Mouse (Mus musculus) liver, embryonic 13.5 days (tissue): ENCODE data around the gene Farp2. TPM values are rescaled to one million over a fixed set of nuclear protein-coding genes. Genes with fewer than 3 reads are reported as not detected.
A peak's percentile ranks its signal among the peaks of the same experiment; 100 is the strongest.
"Not testable (repeated sequence)": the region's sequence is repeated elsewhere in the genome, so short reads cannot be mapped to it uniquely, and the experiment has no call there.

Experiments used
- ATAC-seq: fragments of 200-750 bp; cut with Nextera tagmentation; 2 replicates; pipeline ENCODE4 v1.8.0; 2017; ENCODE audit warnings: low read depth, mild to moderate bottlenecking, moderate number of reproducible peaks, moderate library complexity
- DNase-seq: peaks from one replicate; pipeline ENCODE4 v3.0.0; 2022
- H3K27ac ChIP-seq: fragments of 300-500 bp; sonication (generic); 2 replicates; pipeline ENCODE4 v1.5.1; 2015; ENCODE audit warnings: moderate library complexity, mild to moderate bottlenecking, inconsistent platforms
- H3K27me3 ChIP-seq: fragments of 300-500 bp; sonication (generic); 2 replicates; pipeline ENCODE4 v1.6.1; 2015; ENCODE audit warnings: mild to moderate bottlenecking, inconsistent platforms
- H3K36me3 ChIP-seq: fragments of 300-500 bp; sonication (generic); 2 replicates; pipeline ENCODE4 v1.6.1; 2015; ENCODE audit warnings: mild to moderate bottlenecking, inconsistent platforms
- H3K4me1 ChIP-seq: fragments of 300-500 bp; sonication (generic); replicated peaks from 2 replicates; pipeline ENCODE4 v1.6.1; 2015; ENCODE audit warnings: inconsistent platforms
- H3K4me2 ChIP-seq: fragments of 300-500 bp; sonication (generic); 2 replicates; pipeline ENCODE4 v1.6.1; 2015; ENCODE audit warnings: inconsistent platforms, mild to moderate bottlenecking, moderate library complexity
- H3K4me3 ChIP-seq: fragments of 300-500 bp; sonication (generic); replicated peaks from 2 replicates; pipeline ENCODE4 v1.5.1; 2015; ENCODE audit warnings: mild to moderate bottlenecking, inconsistent platforms
- H3K9ac ChIP-seq: fragments of 300-500 bp; sonication (generic); 2 replicates; pipeline ENCODE4 v1.6.1; 2015; ENCODE audit warnings: mild to moderate bottlenecking, inconsistent platforms
- H3K9me3 ChIP-seq: fragments of 300-500 bp; sonication (generic); replicated peaks from 2 replicates; pipeline ENCODE4 v1.6.1; 2016; ENCODE audit warnings: inconsistent platforms
- WGBS: fragments of 180-500 bp; shearing (Covaris S2); methylation state at CpG from one replicate; pipeline ENCODE4 v1.1.7; 2015; ENCODE audit not compliant: insufficient replicate concordance; 5-methylcytosine and 5-hydroxymethylcytosine counted together
- polyA plus RNA-seq: library from polyadenylated mRNA; unstranded; fragments of >200 nt; fragmentation: Nextera tagmentation; extraction: Ambion mirVana; gene quantifications from 2 replicates; pipeline ENCODE4 v1.2.1, GENCODE M21; 2015

Gene Farp2
- polyA plus RNA-seq, 1 experiment from 2014 or later, result 0.77 TPM

GRCm38 (mm10) chr1:93506944-93507676 lies 4.8 kb upstream of the Farp2 start:
- no peak for ATAC-seq
- H3K4me3 ChIP-seq, result no peak overlapping the region
- H3K9ac ChIP-seq, result no peak overlapping the region
- no peak overlapping the region for H3K4me2 ChIP-seq
- DNase-seq, result no peak
- no peaks in the 10 kb centered on the region for H3K27me3 ChIP-seq
- no peak overlapping the region for H3K27ac ChIP-seq
- H3K4me1 ChIP-seq, result peaks cover 14% of the 10 kb centered on the region
- peaks cover 56% of the 10 kb centered on the region for H3K36me3 ChIP-seq
- 49% methylated on average over 10 of the region's 10 CpGs for WGBS
- H3K9me3 ChIP-seq, result no peaks in the 10 kb centered on the region

DNA sequence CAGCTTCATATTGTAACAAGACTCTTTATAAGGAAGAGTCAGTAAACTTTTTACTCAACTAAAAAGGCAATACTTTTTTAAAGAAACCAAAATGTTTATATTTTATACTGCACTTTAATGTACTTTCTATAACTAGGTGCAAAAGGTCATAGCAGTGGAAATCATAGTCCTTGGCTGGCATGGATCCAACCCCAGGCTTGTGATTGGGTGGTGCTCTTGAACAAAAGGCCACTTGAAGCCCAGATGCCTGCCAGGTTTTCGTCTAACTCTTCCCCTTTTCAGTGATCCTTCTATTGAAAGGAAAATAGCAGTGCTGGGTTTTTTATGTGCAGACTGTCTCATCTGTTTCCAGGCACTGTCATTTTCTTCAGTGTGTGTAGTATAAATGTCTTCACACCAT lies 3.3 kb upstream of the Farp2 start:
- H3K4me3 ChIP-seq, DNase-seq, H3K27me3 ChIP-seq, H3K4me2 ChIP-seq, H3K27ac ChIP-seq, ATAC-seq, H3K9ac ChIP-seq, H3K9me3 ChIP-seq: not testable (repeated sequence)
- 36% methylated on average over 1 of the region's 1 CpGs for WGBS
- peaks cover 45% of the 10 kb centered on the region for H3K36me3 ChIP-seq
- H3K4me1 ChIP-seq, result peaks cover 23% of the 10 kb centered on the region

- ATAC-seq (peak; percentile 6; the same call in 1 of the 2 replicates), DNase-seq (no peak)
- Histone ChIP-seq H3K36me3 (peaks cover 17% of the 10 kb centered on the region), H3K9me3 (no peaks in the 10 kb centered on the region), H3K9ac (peak overlapping the region; percentile 79), H3K4me3 (peak overlapping the region; percentile 72), H3K4me1 (peaks cover 23% of the 10 kb centered on the region), H3K4me2 (peak overlapping the region; percentile 98), H3K27ac (peak overlapping the region; percentile 29; the same call in 1 of the 2 replicates), H3K27me3 (peaks cover 4% of the 10 kb centered on the region)
- WGBS, result 10% methylated on average over 15 of the region's 15 CpGs
Observed at GRCm38 (mm10) chr1:93512351-93512690, 442 bp downstream of the Farp2 start.

DNA sequence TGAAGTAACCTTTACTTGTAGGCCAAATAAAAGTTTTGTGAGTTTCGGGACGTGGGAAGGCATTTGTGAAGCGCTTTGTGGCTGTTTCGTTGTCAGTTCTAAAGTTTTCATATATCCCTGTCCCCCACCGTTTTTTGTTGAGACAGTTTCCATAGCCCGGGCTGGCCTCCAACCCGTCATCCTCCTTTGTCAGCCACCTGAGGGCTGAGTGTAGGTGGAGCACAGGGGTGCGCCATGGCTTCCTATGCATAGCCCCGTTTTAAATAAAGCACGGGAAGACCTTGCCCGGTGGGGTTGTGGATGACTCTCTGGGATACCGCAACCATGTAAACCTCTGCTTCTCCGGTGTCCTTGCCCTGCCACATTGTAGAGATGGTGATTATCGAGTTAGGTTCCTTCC lies 1.3 kb downstream of the Farp2 start:
- Histone ChIP-seq H3K27me3 (peaks cover 4% of the 10 kb centered on the region), H3K4me2 (no peak overlapping the region), H3K4me3 (no peak overlapping the region), H3K4me1 (peaks cover 23% of the 10 kb centered on the region), H3K27ac (no peak overlapping the region), H3K36me3 (peaks cover 10% of the 10 kb centered on the region), H3K9me3 (no peaks in the 10 kb centered on the region), H3K9ac (no peak overlapping the region)
- WGBS, result 80% methylated on average over 14 of the region's 14 CpGs
- ATAC-seq (no peak), DNase-seq (no peak)

GRCm38 (mm10) chr1:93521491-93521890 lies 9.6 kb downstream of the Farp2 start:
- H3K27me3 ChIP-seq, result no peaks in the 10 kb centered on the region
- DNase-seq (no peak), ATAC-seq (no peak)
- H3K4me2 ChIP-seq, result no peak overlapping the region
- no peak overlapping the region for H3K4me3 ChIP-seq
- H3K27ac ChIP-seq, result no peak overlapping the region
- no peaks in the 10 kb centered on the region for H3K4me1 ChIP-seq
- H3K9me3 ChIP-seq, result no peaks in the 10 kb centered on the region
- H3K36me3 ChIP-seq, result no peaks in the 10 kb centered on the region
- H3K9ac ChIP-seq, result no peak overlapping the region
- WGBS, result 58% methylated on average over 2 of the region's 2 CpGs

GRCm38 (mm10) chr1:93522325-93522724 lies 10.4 kb downstream of the Farp2 start:
- ATAC-seq (no peak), DNase-seq (no peak)
- Histone ChIP-seq H3K9me3 (no peaks in the 10 kb centered on the region), H3K4me1 (no peaks in the 10 kb centered on the region), H3K9ac (no peak overlapping the region), H3K4me3 (no peak overlapping the region), H3K4me2 (no peak overlapping the region), H3K36me3 (no peaks in the 10 kb centered on the region), H3K27me3 (no peaks in the 10 kb centered on the region), H3K27ac (no peak overlapping the region)
- WGBS, result 69% methylated on average over 1 of the region's 1 CpGs

- DNase-seq (no peak), ATAC-seq (no peak)
- Histone ChIP-seq H3K9ac (no peak overlapping the region), H3K4me3 (no peak overlapping the region), H3K4me2 (no peak overlapping the region), H3K4me1 (no peaks in the 10 kb centered on the region), H3K27me3 (no peaks in the 10 kb centered on the region), H3K27ac (no peak overlapping the region), H3K9me3 (no peaks in the 10 kb centered on the region), H3K36me3 (no peaks in the 10 kb centered on the region)
- 71% methylated on average over 6 of the region's 6 CpGs for WGBS
Observed at GRCm38 (mm10) chr1:93529801-93530200, 17.9 kb downstream of the Farp2 start.

DNA sequence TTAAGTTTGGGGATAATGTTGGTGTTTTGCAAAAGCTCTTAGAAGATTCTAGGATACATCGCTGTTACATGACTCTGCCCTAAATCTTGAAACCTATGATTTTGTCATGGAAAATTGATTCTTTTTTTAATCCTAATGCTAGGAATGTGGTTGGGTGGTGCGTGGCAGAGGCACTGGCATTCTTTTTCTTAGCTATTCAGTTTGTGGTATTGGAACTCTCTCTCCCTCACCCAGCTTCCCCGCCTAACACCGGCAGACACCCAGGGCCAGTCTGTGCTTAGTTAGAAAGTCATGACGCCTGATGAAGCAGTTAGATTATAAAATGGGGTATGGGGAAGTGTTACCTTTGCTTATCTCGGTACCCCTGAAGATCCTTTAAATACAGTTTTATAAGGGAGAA lies 25.3 kb downstream of the Farp2 start:
- 76% methylated on average over 6 of the region's 6 CpGs for WGBS
- Histone ChIP-seq H3K36me3 (no peaks in the 10 kb centered on the region; the same call in 1 of the 2 replicates), H3K9me3 (no peaks in the 10 kb centered on the region), H3K4me3 (no peak overlapping the region), H3K27me3 (no peaks in the 10 kb centered on the region), H3K9ac (no peak overlapping the region), H3K27ac (no peak overlapping the region), H3K4me2 (no peak overlapping the region), H3K4me1 (no peaks in the 10 kb centered on the region)
- ATAC-seq, result no peak
- DNase-seq, result no peak

DNA sequence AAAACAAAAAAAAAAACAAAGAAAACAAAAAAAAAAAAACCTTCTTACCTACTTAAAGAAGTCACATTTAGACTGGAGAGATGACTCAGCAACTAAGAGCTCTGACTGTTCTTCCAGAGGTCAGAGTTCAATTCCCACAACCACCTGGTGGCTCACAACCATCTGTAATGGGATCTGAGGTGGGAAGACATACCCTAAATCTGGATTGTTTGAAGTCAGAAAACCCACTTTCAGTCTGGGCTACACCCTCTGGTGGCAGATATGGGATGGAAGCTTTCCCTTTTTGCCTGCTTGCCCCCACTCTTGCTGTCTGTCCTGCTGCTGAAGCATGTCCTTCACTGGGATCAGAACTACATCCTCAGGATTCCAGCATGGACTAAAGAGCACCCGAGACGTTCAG lies 31.3 kb downstream of the Farp2 start:
- Histone ChIP-seq H3K27ac (no peak overlapping the region), H3K4me1 (no peaks in the 10 kb centered on the region), H3K4me2 (no peak overlapping the region), H3K9me3 (no peaks in the 10 kb centered on the region), H3K9ac (no peak overlapping the region), H3K27me3 (no peaks in the 10 kb centered on the region), H3K36me3 (no peaks in the 10 kb centered on the region), H3K4me3 (no peak overlapping the region)
- WGBS, result 66% methylated on average over 2 of the region's 2 CpGs
- DNase-seq (no peak), ATAC-seq (no peak)

- no peak overlapping the region for H3K4me3 ChIP-seq
- DNase-seq, result no peak
- WGBS, result 57% methylated on average over 1 of the region's 1 CpGs
- no peaks in the 10 kb centered on the region for H3K27me3 ChIP-seq
- H3K4me2 ChIP-seq, result no peak overlapping the region
- no peaks in the 10 kb centered on the region for H3K4me1 ChIP-seq
- ATAC-seq, result no peak
- no peaks in the 10 kb centered on the region for H3K36me3 ChIP-seq
- H3K9me3 ChIP-seq, result no peaks in the 10 kb centered on the region
- no peak overlapping the region for H3K9ac ChIP-seq
- H3K27ac ChIP-seq, result no peak overlapping the region
Observed at GRCm38 (mm10) chr1:93547286-93547685, 35.4 kb downstream of the Farp2 start.

GRCm38 (mm10) chr1:93551427-93551826 lies 39.5 kb downstream of the Farp2 start:
- no peaks in the 10 kb centered on the region for H3K27me3 ChIP-seq
- H3K27ac ChIP-seq, result no peak overlapping the region
- no peaks in the 10 kb centered on the region for H3K9me3 ChIP-seq
- H3K36me3 ChIP-seq, result no peaks in the 10 kb centered on the region
- H3K4me1 ChIP-seq, result no peaks in the 10 kb centered on the region
- ATAC-seq (no peak), DNase-seq (no peak)
- H3K4me3 ChIP-seq, result no peak overlapping the region
- no peak overlapping the region for H3K4me2 ChIP-seq
- no peak overlapping the region for H3K9ac ChIP-seq
- WGBS, result 37% methylated on average over 5 of the region's 5 CpGs

DNA sequence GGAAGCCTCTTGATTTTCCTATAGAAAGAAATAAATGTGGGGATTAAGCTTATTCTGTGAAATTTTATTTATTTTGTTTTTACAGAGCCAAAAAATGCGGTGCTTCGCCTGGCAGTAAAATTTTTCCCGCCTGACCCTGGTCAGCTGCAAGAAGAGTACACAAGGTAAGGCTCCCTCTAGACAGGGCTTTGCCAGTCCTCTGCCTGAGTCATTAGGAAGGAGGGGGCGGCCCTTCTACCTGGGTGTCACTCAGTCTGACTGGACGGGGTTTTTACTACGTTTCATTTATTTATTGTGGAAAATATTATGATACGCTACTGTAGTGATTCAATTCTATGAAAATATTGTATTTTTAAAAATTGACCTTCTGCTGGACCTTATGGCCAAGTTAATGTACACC lies 51.3 kb downstream of the Farp2 start:
- Histone ChIP-seq H3K27me3 (no peaks in the 10 kb centered on the region), H3K36me3 (no peaks in the 10 kb centered on the region), H3K4me1 (peaks cover 7% of the 10 kb centered on the region; the same call in 1 of the 2 replicates), H3K9ac (no peak overlapping the region), H3K27ac (no peak overlapping the region), H3K4me2 (no peak overlapping the region), H3K4me3 (no peak overlapping the region), H3K9me3 (no peaks in the 10 kb centered on the region)
- no peak for DNase-seq
- WGBS, result 65% methylated on average over 7 of the region's 7 CpGs
- no peak for ATAC-seq
